Mouse (Mus musculus) frontal cortex, postnatal 10 days (tissue): ENCODE results near the gene Dhx29.

ENCODE experiments used
- DNase-seq, 2 experiments: peaks; one replicate each; pipeline ENCODE4 v3.0.0; 2022; ENCODE audit warnings: low spot score in 2 of 2, mixed read lengths in 1 of 2

The Dhx29 gene

GRCm38 (mm10) chr13:112927287-112928001 is at the start of gene Dhx29, which contains the start of gene Mtrex:
TSS of gene Dhx29 (plus strand) at chr13:112927454.
TSS of gene Mtrex (minus strand) at chr13:112927398.
- peak; percentile 99 to 100 for DNase-seq

DNA sequence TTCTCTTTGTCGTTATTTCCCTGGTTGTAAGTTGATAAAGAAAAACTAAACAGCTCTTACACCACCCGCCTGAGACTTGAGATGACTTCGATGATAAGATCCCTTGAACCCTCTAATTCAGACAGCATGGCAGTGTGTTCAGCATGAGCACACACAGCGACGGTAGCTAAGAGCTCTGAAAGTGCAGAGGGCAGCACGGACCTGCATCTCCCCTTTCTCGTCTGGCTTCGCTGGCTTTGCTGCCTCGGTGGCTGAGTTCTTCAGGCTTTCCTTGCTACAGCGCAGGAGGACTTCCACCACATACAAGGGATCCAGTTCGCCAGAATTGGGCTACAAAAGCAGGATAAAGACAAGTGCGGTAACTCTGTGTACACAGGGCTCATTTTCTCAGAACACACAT is 40.0 kb upstream of the Dhx29 start:
- DNase-seq = no peak

DNA sequence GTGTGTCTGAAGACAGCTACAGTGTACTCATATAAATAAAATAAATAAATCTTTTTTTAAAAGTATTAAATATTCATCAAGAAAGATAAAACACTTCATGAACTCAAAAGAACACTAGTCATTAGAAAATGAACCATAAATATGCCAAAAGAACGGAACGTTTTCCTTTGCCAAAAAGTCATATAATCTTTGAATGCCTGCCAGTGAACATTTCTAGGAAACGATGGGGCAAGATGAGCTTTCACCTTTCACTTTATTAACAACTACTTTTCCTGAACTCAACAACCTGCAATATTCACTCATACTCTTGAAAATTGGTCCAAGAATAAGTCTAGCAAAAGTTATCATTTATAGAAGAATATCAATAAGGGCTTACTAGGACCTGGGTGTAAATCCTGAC is 25.1 kb upstream of the Dhx29 start:
- DNase-seq = no peak

DNA sequence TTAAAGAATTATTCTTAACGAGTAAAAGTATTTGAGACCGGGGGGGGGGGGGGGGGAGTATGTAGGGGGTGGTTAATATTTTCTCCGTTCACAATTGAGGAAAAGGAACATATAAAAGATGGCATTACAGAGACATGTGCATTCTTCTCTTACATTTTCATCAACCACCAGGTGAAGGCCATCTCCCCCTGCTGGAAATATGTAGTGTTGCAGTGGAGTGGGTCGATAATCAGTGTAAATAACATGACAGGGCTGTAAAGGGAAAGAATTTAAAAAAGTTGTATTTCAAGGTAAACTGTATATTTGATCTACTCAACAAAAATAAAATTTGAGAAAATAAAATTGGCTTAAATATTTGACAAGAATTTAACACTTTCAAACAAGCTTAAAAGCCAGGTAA is 17.6 kb upstream of the Dhx29 start:
- no peak for DNase-seq

GRCm38 (mm10) chr13:112910434-112910833 is 16.8 kb upstream of the Dhx29 start:
- DNase-seq = no peak

DNA sequence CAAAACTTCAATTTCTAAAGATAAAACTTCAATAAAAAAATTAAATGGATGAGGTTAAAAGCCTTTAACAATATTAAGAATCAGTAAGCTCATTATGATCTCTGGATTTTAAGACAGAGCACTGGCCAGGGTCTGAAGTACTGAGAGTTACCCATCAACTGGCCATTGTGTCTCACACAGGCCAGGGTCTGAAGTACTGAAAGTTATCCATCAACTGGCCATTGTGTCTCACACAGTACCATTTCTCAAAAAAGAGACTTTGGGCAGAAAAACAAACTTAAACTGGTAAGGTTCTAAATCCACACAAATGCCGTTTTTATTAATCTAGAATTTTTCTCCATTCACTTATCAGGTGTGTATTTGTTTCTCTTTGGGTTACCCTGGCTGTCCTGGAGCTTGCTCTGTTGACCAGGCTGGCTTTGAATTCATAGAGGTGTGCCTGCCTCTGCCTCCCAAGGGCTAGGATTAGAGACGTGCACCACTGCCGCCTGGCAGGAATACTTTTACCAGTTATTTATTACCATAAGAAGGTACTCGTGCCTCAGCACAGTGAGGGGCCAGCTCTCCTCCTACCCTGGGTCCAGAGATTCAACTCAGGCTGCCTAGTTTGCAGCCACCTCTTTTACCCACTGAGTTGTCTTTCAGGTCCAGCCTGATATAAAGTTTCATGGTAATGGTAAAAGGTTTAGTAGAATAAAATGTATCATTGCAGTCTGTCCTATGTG is 8.0 kb upstream of the Dhx29 start:
- DNase-seq = no peak

GRCm38 (mm10) chr13:112920906-112921305 is 6.3 kb upstream of the Dhx29 start:
- DNase-seq = no peak

DNA sequence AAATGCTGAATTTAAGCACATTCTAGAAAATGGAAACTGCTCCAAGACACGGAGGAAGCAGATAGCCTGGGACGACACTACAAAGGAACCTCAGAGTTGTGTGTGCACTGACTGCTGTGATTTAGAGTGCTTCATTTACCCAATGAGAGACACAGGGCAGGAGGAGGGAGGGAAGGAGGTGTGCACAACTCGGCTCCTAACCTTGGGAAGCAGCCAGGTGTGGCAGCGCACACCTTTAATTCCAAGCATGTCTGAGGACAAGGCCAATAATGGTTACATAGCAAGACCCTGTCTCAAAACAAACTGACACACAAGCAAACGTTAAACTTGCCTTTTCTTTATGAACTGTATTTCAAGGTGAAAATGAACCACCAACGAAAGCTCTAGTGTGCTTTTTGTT is 2.0 kb upstream of the Dhx29 start:
- DNase-seq = no peak

DNA sequence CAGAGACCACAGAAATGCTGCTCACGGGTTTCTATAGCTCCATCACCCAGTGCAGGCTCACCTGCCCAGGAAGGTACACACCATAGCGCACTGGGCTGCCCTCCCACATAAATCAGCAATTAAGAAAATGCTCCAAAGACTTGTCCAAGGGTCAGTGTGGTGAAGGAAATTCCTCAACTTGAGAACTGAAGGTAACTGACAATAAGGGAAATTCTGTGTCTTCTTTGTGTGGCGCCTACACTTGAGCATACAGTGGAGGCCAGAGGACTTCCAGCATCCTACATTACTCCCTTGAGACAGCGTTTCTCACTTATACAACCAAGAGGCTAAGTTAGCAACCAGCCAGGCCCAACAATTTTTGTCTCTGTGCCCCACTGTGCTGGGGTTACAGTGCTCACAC is 1.3 kb upstream of the Dhx29 start:
- DNase-seq = no peak

GRCm38 (mm10) chr13:112926796-112927195 is 458 bp upstream of the Dhx29 start:
- DNase-seq = no peak

- DNase-seq = no peak
These were observed 899 bp downstream of the Dhx29 start for GRCm38 (mm10) chr13:112928038-112928668.

DNA sequence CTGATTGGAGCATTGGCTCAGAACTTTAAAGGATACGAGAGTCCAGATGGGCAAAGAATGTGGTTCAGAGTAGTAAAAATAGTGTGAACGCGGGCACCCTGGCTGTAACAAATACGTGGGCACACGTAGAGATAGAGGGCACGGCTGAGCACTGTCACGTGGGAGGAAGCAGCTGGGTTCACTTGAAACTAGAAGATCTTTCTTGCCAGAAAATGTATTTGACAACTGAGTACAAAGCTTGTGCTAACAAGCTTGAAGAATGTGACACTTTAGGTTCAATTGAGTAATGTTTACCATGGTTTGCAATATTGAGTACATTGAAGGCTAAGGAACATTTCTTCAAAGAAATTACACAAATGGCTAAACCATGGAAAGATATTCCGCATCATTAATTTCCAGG is 10.9 kb downstream of the Dhx29 start:
- no peak for DNase-seq

DNA sequence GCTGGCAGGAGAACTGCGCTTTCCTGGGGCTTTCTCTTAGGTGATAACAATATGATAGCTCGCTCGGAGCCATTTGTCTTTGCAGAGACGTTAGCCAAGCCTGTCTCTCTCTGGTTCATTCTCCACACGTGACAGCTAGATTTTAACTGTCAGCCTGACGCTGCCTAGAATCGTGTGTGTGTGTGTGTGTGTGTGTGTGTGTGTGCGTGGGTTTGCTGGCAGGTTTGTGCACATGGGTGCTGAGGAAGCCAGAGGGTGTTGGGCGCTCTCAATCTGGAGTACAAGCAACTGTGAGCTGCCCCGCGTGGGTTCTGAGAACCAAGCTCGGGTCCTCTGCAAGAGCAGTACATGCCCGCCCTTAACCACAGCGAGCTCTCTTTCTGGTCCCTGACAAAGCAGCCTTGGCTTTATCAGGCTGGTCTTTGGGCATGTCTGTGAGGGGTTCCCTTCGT is 14.7 kb downstream of the Dhx29 start:
- DNase-seq = peak in 1 of 2 experiments; percentile 17

GRCm38 (mm10) chr13:112945312-112945711 is 18.1 kb downstream of the Dhx29 start:
- no peak for DNase-seq

DNA sequence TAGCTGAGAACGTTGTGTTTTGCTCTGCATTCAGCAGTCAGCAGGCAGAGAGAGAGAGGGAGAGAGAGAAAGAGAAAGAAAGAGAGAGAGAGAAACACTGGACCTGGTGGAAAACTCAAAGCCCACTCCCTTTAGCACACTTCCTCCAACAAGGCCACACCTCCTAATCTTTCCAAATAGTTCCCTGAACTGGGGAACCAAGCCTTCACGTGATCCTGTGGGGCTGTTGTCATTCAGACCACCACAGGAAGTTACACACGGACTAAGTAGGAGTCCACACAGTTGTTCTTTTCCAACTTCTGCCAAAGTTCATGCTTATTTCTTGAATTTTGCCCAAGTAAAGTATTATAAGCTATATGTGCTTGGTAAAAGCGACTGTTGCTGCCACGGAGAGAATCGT is 18.6 kb downstream of the Dhx29 start:
- no peak for DNase-seq

DNA sequence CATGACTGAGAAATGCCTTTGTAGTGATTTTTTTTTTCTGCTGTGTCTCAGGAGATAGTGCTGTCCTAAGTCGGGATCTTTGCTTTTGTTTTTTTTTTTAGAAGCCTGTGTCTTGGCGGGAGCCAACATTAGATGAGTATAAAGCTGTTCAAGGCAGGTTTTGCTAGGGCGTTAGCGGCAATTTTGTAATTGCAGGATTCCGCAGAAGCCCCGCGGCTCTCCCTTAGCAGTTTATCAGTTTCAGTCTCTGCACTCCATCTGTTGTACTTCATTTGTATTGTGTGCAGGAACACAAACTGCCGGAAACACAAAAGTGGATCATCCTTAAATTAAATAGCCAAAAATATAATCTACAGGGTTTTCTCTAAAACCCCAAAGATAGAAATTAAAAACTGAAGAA is 26.8 kb downstream of the Dhx29 start:
- no peak for DNase-seq

GRCm38 (mm10) chr13:112963081-112963480 is 35.8 kb downstream of the Dhx29 start:
- DNase-seq = no peak

DNA sequence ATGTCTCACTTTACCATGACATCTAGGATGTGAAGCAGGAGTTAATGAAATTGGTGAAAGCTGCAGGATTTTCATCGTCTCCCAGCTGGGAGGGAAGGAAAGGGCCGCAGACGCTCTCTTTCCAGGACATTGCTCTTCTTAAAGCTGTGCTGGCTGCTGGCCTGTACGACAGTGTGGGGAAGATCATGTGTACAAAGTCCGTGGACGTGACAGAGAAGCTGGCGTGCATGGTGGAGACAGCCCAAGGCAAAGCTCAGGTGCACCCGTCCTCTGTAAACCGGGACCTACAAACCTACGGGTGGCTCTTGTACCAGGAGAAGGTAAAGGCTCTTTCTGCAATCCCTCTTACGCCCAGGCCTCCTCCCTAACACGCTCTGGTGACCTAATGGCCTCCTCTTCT is 37.2 kb downstream of the Dhx29 start:
- DNase-seq = no peak

- no peak for DNase-seq
These were observed 40.0 kb downstream of the Dhx29 start for GRCm38 (mm10) chr13:112967267-112967666.

DNA sequence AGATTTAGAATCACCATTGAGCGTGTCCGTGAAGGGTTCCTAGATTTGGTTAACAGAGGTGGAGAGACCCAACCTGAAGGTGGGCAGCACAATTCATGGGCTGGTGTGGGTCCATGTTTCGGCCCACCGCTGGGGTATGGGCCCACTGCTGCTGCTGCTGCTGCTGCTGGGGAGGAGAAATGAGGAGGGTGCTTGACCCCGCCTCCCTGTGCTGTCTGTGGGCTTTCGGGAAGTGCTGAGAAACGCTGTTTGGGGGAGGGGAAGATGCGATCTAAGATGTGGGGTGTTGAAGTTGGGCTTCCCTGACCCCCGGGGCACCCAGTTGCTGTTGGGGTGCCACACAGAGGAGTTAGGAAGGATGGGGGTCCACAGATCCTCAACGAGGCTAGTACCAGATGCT is 49.5 kb downstream of the Dhx29 start:
- no peak for DNase-seq

GRCm38 (mm10) chr13:112985605-112986450 is 58.6 kb downstream of the Dhx29 start:
- no peak for DNase-seq

GRCm38 (mm10) chr13:112986451-112986950 is 59.2 kb downstream of the Dhx29 start:
- no peak for DNase-seq
